Mouse (Mus musculus): ENCODE measurements around the gene Uggt2. TPM values are rescaled to one million over a fixed set of nuclear protein-coding genes. Genes with fewer than 3 reads are reported as not detected.

The Uggt2 gene
- polyA plus RNA-seq, 1 experiment from 2014 or later: 13.2 TPM

DNA sequence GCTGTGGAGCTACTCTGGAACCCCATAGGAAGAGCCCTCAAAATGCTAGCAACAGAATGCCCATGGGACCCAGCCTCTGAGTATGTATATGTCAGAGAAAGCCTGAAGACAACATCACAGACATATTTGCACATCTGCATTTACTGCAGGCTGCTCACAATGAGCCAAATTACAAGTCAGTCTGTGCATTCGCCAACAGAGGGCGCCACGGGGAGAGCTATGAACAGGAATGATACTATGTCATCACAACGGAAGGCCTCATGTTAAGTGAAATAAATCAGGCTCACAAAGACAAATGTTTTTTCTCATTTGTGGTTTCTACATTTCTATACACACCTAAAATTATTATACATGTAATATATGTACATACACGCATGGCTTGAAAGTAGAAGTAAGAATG is 73.3 kb downstream of the Uggt2 start:
- 72% methylated on average over 5 of the region's 5 CpGs for WGBS
- DNase-seq (ENCODE audit: low spot score): no peak
- Histone ChIP-seq H3K27me3 (ENCODE audit: low read depth, poor library complexity, severe bottlenecking) (no peaks in the 10 kb centered on the region), H3K4me1 (no peaks in the 10 kb centered on the region), H3K4me3 (no peak overlapping the region), H3K27ac (replicated peaks) (no peak overlapping the region), H3K9me3 (replicated peaks) (no peaks in the 10 kb centered on the region), H3K36me3 (peaks cover 30% of the 10 kb centered on the region)

DNA sequence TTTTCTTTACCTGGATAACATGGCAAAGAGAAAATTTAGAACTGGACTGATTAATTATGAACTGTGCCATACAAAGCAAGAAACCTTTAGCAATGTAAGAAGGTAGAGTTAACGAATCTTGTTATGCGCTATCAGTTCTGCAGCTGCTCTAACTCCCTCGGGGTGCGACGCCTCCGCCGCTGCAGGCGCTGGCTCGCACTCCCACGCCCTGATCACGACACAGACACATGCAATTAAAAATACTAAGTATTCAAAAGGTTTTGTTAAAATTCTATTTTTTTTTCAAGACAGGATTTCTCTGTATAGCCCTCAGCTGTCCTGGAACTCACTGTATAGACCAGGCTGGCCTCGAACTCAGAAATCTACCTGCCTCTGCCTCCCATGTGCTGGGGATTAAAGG is 85.7 kb downstream of the Uggt2 start:
- 76% methylated on average over 12 of the region's 12 CpGs for WGBS

DNA sequence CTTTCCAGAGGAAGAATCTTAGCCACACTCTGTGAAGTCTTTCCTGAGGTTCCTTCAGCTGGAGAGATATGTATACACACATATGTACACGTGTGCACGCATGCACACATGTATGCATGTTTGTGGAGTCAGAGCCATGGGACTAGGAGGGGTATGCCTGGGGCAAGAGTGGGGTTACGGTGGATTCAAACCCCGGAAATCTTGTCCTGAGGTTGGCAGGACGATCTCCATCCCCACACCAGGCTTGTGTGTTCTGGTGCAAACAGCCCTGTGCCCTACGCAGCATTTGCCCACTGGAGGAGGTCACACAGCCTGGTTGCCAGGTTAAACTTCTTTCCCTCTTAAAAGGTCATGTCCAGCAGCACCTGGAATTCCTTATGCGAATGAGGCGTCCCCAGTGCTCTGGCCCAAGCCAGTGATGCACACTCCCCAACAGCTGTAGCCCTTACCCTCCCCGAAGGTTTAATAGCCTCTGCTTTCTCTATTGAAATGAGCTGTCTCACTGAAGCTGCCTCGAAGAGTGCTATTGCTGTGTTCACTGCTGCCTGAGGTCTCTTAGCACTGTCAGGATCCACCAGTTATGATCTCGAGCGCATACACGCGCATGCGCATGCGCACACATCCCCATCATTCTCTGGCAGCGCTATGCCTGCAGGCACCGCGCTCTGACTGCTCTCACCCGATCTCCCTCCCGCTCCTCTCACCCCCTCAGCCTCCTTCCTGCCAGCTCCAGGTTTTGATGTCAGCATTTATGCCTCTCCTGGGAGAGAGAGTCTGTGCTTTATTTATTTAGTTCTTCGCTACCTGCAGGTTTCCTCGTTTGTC is 86.4 kb downstream of the Uggt2 start:
- H3K9me3 ChIP-seq (replicated peaks): 0 out of 2 replicates have a peak, but pooled peaks cover 4% of the 10 kb centered on the region
- DNase-seq (ENCODE audit: low spot score): peak; percentile 49
- peak overlapping the region; percentile 37 for H3K4me3 ChIP-seq
- H3K27me3 ChIP-seq (ENCODE audit: low read depth, poor library complexity, severe bottlenecking): no peaks in the 10 kb centered on the region
- WGBS: 69% methylated on average over 23 of the region's 23 CpGs
- peaks cover 5% of the 10 kb centered on the region for H3K4me1 ChIP-seq
- H3K27ac ChIP-seq (replicated peaks): peak overlapping the region; percentile 47; the same call in 1 of the 2 replicates
- peaks cover 40% of the 10 kb centered on the region for H3K36me3 ChIP-seq

More for the DNA sequence above, 85.7 kb downstream of the Uggt2 start:
- H3K27ac ChIP-seq (replicated peaks): no peak overlapping the region
- H3K4me3 ChIP-seq: no peak overlapping the region
- no peaks in the 10 kb centered on the region for H3K27me3 ChIP-seq (ENCODE audit: low read depth, poor library complexity, severe bottlenecking)
- 0 out of 2 replicates have a peak, but pooled peaks cover 4% of the 10 kb centered on the region for H3K9me3 ChIP-seq (replicated peaks)
- peaks cover 46% of the 10 kb centered on the region for H3K36me3 ChIP-seq
- no peaks in the 10 kb centered on the region for H3K4me1 ChIP-seq
- no peak for DNase-seq (ENCODE audit: low spot score)

DNA sequence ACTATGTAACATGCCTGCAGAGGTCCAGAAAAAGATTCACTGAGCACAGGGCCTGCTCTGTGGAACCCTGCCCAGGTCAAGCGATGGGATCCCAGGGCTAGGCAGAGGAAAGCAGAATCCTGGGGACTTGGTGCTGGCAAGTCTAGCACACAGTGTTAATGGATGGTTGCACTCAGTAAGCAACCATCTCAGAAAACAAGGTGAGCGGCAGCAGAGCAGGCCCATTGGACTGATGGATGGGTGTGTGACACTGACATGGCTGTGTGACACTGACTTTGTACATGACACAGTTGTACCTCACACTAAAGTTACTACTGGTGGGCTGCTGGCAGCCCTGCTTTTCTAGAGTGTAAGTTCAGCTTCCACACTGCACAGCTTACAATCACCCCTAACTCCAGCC is 89.7 kb downstream of the Uggt2 start:
- H3K4me3 ChIP-seq: no peak overlapping the region
- H3K9me3 ChIP-seq (replicated peaks): 0 out of 2 replicates have a peak, but pooled peaks cover 4% of the 10 kb centered on the region
- peaks cover 15% of the 10 kb centered on the region for H3K4me1 ChIP-seq
- no peaks in the 10 kb centered on the region for H3K27me3 ChIP-seq (ENCODE audit: low read depth, poor library complexity, severe bottlenecking)
- WGBS: 97% methylated on average over 2 of the region's 2 CpGs
- H3K27ac ChIP-seq (replicated peaks): no peak overlapping the region
- no peak for DNase-seq (ENCODE audit: low spot score)
- H3K36me3 ChIP-seq: peaks cover 21% of the 10 kb centered on the region

DNA sequence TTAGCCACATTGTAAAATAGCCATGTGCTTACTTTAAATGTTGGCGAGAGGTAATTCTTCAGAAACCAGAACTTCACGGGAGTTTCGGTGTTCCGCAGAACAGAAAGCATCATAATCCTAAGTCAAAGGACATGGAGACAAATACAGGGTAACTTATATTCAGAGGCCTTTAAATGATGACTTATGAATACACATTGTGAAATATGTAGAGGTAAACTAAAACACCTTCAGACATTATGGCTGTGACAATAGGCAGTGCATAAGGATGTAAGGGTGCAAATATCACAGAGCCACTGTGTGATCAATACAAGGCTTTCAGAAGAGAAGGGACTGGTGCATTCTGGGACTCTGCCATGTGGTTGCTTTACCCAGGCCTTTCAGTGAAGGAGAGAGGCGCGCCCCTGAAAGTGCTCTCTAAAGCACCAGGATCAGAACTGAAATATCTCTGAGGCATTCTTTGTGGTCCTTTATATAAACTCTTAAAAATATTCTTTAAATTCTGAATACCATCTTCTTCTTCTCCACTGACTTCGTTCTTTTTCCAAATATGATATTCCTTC is 91.1 kb downstream of the Uggt2 start:
- Histone ChIP-seq H3K27me3 (ENCODE audit: low read depth, poor library complexity, severe bottlenecking) (no peaks in the 10 kb centered on the region), H3K27ac (replicated peaks) (peak overlapping the region; percentile 69), H3K4me3 (peak overlapping the region; percentile 56), H3K4me1 (peaks cover 15% of the 10 kb centered on the region), H3K36me3 (peaks cover 21% of the 10 kb centered on the region), H3K9me3 (replicated peaks) (0 out of 2 replicates have a peak, but pooled peaks cover 4% of the 10 kb centered on the region)
- 45% methylated on average over 7 of the region's 7 CpGs for WGBS
- no peak for DNase-seq (ENCODE audit: low spot score)

DNA sequence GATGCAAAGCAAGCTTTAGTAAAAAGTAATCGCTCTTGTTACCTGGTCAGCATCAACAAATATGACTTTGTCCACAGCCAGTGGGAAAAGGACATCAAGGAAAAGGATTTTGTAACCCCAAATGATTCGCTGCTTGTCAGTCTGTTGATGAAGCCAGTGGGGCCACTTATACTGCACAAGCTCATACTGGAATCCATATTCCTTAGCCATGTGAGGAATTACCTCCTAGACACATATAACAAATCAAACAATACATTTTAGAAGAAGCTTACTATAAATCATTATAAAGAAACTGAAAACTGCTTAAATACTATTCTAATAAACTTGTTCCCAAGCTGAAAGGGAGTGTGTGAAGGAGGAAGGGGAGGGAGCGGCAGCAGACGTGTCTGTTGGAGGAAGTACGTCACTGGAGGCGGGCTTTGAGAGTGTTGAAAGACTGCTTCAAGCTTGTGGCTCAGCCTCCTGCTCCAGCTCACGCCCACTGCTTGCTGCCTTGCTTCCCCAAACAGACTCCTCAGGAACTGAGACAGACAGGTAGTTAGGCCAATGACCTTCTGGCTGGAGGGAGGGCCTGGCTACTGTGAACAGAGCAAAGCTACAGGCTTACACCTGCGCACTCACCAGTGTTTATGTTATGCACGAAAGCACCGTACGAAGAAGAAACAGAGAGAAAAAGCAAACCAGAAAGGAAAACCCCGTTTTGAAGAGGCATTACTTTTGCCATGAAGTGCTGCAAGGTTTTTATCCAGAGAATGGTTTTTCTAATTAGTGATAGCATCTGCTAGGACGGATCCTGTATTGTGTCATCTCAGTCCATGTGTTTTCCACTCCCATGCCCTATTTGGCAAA is 91.9 kb downstream of the Uggt2 start:
- Histone ChIP-seq H3K27me3 (ENCODE audit: low read depth, poor library complexity, severe bottlenecking) (no peaks in the 10 kb centered on the region), H3K36me3 (peaks cover 16% of the 10 kb centered on the region), H3K4me1 (peaks cover 15% of the 10 kb centered on the region), H3K9me3 (replicated peaks) (0 out of 2 replicates have a peak, but pooled peaks cover 4% of the 10 kb centered on the region), H3K27ac (replicated peaks) (peak overlapping the region; percentile 69), H3K4me3 (peak overlapping the region; percentile 56)
- under 1% methylated on average over 13 of the region's 13 CpGs for WGBS
- DNase-seq (ENCODE audit: low spot score): peak; percentile 96

DNA sequence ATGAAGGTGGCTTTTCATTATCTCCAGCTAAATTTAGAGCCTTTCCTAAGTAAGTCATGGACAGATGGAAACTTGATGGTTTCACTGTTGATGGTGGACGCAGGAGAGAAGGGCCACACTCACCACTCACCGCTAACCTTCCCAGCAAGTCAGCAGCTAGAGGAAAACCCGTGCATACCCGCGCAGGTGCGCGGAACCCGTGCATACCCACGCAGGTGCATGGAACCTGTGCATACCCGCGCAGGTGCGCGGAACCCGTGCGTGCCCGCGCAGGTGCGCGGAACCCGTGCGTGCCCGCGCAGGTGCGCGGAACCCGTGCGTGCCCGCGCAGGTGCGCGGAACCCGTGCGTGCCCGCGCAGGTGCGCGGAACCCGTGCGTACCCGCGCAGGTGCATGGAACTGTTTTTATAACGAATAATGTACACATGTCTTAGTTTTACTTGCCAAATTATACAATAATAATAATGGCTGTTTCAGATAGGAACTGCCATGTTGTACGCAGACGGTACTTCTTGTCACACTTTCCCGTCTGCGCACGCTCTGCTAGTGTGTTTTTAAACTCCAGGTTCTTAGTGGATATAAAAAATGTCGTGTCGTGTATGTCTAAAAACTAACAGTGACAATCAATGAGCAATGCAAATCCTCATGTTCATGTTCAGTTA is 92.7 kb downstream of the Uggt2 start:
- peak overlapping the region; percentile 57; the same call in 1 of the 2 replicates for H3K27ac ChIP-seq (replicated peaks)
- peaks cover 15% of the 10 kb centered on the region for H3K4me1 ChIP-seq
- DNase-seq (ENCODE audit: low spot score): no peak
- peak overlapping the region; percentile 56 for H3K4me3 ChIP-seq
- WGBS: 2% methylated on average over 49 of the region's 49 CpGs
- H3K27me3 ChIP-seq (ENCODE audit: low read depth, poor library complexity, severe bottlenecking): no peaks in the 10 kb centered on the region
- 0 out of 2 replicates have a peak, but pooled peaks cover 2% of the 10 kb centered on the region for H3K9me3 ChIP-seq (replicated peaks)
- H3K36me3 ChIP-seq: peaks cover 16% of the 10 kb centered on the region

DNA sequence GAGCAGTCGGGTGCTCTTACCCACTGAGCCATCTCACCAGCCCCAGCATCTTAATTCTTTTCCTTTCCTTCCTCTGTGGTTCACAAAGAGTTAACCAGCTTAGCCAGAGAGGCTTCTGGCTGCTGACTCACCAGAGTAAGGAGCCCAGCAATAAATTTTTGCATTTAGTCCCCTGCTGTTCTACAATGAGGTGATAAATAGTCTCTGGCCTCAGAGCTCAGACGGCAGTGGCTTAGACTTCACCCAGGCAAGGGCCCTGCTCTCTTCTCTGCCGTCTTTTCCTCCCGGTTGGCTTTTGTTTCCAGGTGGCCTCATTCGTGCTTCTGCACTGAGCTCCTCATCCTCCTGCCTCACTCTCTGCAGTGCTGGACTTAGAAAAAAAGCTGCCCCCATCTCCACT is 93.4 kb downstream of the Uggt2 start:
- Histone ChIP-seq H3K4me3 (no peak overlapping the region), H3K36me3 (peaks cover 17% of the 10 kb centered on the region), H3K27me3 (ENCODE audit: low read depth, poor library complexity, severe bottlenecking) (no peaks in the 10 kb centered on the region), H3K27ac (replicated peaks) (no peak overlapping the region), H3K4me1 (peaks cover 15% of the 10 kb centered on the region), H3K9me3 (replicated peaks) (no peaks in the 10 kb centered on the region)
- no peak for DNase-seq (ENCODE audit: low spot score)
- 18% methylated on average over 5 of the region's 5 CpGs for WGBS

DNA sequence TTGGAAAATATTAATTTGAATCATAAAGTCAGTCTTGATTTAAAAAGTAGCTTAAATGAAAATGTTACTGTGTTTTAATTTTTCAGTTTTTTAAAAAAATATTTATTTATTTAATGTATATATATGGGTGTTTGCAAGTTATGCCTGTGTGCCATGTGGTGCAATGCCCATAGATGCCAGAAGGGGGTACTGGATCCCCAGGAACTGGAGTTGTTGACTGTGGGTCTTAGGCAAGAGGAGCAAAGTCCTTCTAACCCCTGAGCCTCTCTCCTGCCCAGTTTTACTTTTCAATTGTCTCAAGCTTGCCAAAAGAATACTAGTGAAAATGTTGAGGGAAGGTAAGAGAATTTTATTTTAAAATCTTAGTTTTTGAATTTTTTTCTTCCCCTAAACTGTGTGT is 95.9 kb downstream of the Uggt2 start:
- no peak for DNase-seq (ENCODE audit: low spot score)
- Histone ChIP-seq H3K9me3 (replicated peaks) (no peaks in the 10 kb centered on the region), H3K27ac (replicated peaks) (no peak overlapping the region), H3K4me1 (peaks cover 15% of the 10 kb centered on the region), H3K36me3 (peaks cover 37% of the 10 kb centered on the region), H3K4me3 (no peak overlapping the region), H3K27me3 (ENCODE audit: low read depth, poor library complexity, severe bottlenecking) (no peaks in the 10 kb centered on the region)

DNA sequence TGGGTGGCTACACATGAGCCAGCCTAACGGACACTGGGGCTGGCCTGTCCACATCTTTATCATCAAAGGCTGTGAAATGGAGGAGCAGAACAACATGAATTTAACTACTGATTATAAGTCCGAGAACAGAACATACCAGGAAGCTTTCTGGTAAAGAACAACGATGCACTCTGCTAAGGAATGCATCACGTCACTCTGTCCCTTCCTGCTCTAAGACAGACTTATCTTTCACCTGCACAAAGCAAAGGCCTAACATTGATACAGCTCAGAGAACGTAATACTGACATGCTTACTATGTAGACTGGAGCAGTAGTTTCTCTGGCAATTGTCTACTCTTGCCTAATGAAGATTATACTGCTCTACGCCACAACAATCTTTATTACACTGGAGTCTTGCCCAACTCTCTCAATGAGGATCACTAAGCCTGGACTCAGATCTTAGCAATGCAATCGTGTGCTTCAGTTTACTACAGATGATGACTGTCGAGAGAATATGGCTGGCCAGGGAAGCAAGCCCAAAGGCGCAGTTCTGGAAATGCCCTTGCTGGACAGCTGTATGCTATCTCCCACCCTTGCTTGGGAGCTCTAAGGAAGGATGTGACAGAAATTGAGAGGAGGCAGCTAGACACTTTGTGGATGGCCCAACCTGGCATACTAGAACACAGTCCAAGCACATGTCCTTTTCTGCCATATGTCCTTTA is 103.9 kb downstream of the Uggt2 start:
- WGBS: 90% methylated on average over 9 of the region's 9 CpGs
- no peaks in the 10 kb centered on the region for H3K9me3 ChIP-seq (replicated peaks)
- H3K4me3 ChIP-seq: no peak overlapping the region
- H3K27ac ChIP-seq (replicated peaks): no peak overlapping the region
- H3K4me1 ChIP-seq: no peaks in the 10 kb centered on the region
- H3K36me3 ChIP-seq: peaks cover 76% of the 10 kb centered on the region
- H3K27me3 ChIP-seq (ENCODE audit: low read depth, poor library complexity, severe bottlenecking): no peaks in the 10 kb centered on the region
- DNase-seq (ENCODE audit: low spot score): no peak

DNA sequence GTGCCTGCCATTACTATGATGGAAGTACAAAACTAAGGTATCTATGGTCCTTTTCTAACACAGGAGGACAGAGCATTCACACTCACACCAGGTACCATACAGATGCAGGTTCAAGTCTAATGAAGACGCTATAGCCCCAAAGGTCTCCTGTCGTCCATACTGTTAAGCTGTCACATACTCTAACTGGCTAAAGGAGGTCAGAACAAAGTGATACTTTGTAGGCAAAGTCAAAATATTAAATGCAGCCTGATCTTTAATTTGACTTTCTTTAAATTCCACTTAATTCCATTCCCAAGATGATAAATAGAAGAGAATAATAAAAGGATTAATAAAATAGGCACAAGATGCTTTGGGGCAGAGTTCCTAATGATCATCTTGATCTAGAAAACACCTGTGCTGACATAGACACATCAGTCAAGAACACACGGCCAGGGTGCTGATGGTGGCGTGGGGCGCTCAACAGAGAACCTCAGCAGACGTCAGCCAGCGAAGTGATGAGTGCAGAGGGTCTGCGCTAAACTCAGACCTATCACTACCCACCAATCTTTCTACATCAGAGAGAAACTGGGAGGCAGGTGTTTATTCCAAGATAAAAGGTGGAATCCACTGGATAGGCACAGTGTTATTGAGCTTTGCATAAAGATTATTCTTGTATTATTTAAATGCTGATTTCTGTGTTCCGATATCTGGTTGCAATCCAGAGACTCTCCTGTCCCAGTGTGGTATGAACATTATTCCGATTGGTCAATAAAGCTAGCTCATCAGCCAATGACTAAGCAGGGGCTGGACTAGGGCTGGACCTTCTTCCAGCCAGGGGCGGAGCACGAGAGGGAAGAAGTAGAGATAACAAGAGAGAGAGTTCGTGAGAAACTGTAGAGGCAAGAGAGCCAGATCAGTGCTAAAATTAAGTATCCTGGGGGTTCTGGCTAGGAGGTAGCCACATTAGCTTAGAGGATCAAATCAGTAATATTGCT is 111.4 kb downstream of the Uggt2 start:
- H3K27ac ChIP-seq (replicated peaks): no peak overlapping the region
- WGBS: 38% methylated on average over 13 of the region's 13 CpGs
- H3K4me3 ChIP-seq: no peak overlapping the region
- H3K4me1 ChIP-seq: 0 out of 2 replicates have a peak, but pooled peaks cover 5% of the 10 kb centered on the region
- peaks cover 43% of the 10 kb centered on the region for H3K36me3 ChIP-seq
- H3K9me3 ChIP-seq (replicated peaks): no peaks in the 10 kb centered on the region
- DNase-seq (ENCODE audit: low spot score): no peak
- no peaks in the 10 kb centered on the region for H3K27me3 ChIP-seq (ENCODE audit: low read depth, poor library complexity, severe bottlenecking)

Data from midbrain, embryonic 10.5 days (tissue).